Mouse (Mus musculus): ENCODE results near the gene Entr1.
A peak's percentile ranks its signal among the peaks of the same experiment; 100 is the strongest.

Entr1 gene

DNA sequence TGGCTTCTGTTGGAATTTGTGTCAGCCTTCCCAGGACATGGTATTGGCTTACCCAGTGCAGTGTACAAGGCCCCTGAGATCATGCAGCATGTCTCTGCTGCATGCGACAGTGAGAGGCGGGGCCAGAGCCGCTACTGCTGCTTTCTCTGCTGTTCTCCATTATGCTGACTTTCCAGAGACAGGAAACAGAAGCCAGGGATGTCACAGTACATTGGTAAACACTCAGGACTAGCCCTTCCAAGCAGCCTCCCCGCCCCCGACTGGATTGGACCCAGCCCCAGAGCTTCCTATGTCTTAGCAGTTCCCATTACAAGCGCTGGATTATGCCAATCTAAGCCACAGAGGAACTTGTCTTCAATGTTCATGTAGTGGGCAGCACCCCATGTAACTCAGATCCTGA lies 40.9 kb downstream of the Entr1 start:
- no peak for DNase-seq (ENCODE audit: low spot score in 2 of 2)

DNA sequence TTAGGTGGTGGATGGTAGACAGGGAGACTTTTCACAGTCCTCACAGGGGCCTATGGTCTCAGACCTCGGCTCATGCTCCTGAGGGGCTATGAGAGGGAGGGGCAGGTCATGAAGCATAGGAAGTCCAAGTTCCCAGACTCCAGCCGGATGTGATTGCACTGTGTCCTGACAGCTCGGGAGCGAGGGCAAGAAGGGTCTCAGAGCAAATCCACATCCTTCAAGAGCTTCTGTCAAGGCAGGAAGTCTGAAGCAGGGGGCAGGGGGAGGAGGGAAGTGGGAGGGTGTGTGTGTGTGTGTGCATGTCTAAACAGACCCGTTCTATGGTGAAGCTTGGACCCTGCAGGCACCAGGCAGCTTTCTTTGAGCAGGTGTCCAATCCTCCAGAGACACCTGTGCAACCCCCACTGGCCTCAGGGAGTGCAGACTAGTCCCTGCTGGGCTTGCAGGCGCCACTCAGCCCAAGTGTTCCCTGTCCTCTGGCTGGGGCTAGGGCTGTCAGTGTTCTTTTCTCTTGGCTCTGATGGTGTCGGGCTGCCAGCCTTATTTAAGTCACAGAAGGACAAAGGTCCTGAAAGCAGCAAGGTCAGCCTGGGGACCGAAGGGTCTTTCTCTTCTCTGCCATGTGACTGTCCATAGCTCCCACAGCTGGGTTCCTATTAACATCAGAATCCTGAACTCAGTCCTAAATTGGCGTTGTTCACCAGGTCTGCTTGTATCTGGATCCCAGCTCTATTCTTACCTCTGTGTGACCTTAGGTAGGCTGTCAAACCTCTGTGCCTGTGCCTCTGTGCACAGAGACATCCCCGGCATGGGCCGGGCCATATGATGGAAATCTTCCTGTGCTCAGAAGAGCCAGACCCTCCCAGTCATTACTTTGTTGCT lies 46.3 kb downstream of the Entr1 start:
- DNase-seq (ENCODE audit: low spot score in 2 of 2): no peak

DNA sequence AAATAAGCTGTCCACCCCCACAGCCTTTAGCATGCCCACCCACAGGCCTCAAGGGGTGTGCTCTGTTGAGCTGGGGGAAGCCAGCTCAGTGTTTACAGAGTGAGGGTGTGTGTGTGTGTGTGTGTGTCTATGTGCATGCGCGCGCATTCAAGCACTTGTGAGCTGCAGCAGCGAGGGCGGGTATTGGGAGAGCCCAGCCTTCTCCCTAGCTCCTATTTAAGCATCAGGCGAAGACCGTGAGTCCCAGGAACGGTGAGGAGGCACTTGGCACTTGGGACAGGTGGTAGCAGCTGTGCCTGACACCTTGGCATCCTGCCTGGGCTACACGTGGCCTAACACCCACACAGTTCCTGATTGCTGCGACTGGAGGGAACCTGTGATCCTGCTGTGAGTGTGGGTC lies 47.1 kb downstream of the Entr1 start:
- peak in 1 of 2 experiments; percentile 41 for DNase-seq (ENCODE audit: low spot score in 2 of 2)

DNA sequence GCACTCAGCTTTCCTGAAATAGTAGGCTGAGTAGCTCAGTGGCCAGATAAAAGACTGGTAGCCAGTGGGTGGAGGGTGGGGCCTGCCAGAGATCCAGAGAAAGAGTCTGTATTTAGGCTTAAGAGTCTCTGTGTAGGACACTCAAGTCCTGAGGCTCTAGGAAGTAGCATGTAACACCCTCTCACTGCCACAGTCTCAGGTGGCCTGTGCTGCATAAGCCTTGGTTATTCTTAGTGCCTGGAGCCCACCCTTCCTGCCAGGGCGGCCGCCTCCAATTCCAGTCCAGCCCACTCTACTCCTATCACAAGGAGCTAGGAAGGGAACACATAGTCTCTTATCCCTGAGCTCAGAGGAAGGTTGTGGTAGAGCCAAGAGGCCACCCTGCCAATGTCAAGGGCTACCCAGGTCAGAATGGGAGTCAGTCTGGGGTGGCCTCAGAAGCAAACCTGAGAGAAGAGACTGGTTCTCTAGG lies 47.6 kb downstream of the Entr1 start:
- no peak for DNase-seq (ENCODE audit: low spot score in 2 of 2)

DNA sequence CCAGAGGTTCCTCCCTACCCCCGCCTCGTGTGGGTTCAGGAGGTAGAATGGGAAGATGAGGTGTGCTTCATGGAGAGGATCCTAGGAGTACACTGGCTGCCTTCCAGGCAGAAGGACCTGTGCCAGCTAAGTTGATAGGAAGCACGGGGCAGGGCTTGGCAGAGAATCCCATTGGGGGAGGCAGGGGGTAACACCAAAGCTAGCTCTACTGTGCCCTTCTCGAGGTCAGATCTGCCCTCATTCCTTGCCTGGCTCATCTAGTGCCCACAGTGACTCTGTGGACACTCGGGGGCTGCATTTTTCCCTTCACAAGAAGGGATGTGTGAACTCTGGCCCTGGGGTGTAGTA lies 49.9 kb downstream of the Entr1 start:
- DNase-seq (ENCODE audit: low spot score in 2 of 2): no peak

DNA sequence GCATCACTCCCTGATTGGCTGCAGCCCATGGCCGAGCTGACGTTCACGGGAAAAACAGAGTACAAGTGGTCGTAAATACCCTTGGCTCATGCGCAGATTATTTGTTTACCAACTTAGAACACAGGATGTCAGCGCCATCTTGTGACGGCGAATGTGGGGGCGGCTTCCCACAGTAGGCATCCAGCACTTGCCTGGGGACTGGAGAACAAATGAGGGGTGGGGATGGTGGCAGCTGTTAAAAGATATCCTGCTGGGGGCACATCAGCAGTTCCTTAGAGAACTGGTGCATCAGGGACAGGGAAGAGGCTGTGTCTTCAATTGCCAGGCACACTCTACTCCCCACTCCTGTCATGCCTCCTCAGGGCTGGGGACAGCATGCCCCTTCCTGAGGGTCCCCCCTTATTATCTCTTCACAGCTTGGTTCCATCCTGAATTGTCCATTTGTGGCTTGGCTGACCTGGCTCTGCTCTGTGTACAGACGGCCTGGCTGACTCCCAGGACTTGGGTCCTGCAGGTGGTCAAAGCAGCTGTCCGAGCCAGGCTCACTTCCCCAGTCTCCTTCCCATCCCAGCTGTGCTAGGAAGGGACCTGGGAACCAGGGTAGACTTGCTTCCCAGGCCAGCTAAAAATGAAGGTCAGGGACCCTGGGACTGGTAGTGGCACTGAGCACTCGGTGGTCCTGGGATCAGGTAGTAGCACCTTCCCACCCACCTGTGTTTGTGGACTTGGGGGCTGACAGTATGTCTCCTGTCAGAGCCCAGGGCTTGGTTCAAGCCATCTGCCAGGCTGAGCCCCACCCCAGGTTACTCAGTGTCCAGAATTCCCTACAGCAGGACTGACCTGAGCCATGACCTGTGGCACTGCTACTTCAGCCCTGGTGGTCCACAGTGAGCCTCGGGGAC lies 50.6 kb downstream of the Entr1 start:
- DNase-seq (ENCODE audit: low spot score in 2 of 2): no peak

Data from urinary bladder, adult 18-20 months (tissue).